Mouse (Mus musculus) spleen, postnatal 14 days (tissue): Measurements from ENCODE around the gene Ankrd26.
A peak's percentile ranks its signal among the peaks of the same experiment; 100 is the strongest.
"Not testable (repeated sequence)": the region's sequence is repeated elsewhere in the genome, so short reads cannot be mapped to it uniquely, and the experiment has no call there.

Experiments
- DNase-seq, 2 experiments: peaks; one replicate each; pipeline ENCODE4 v3.0.0; 2021 to 2022; ENCODE audit warnings: low spot score in 2 of 2

Gene Ankrd26

DNA sequence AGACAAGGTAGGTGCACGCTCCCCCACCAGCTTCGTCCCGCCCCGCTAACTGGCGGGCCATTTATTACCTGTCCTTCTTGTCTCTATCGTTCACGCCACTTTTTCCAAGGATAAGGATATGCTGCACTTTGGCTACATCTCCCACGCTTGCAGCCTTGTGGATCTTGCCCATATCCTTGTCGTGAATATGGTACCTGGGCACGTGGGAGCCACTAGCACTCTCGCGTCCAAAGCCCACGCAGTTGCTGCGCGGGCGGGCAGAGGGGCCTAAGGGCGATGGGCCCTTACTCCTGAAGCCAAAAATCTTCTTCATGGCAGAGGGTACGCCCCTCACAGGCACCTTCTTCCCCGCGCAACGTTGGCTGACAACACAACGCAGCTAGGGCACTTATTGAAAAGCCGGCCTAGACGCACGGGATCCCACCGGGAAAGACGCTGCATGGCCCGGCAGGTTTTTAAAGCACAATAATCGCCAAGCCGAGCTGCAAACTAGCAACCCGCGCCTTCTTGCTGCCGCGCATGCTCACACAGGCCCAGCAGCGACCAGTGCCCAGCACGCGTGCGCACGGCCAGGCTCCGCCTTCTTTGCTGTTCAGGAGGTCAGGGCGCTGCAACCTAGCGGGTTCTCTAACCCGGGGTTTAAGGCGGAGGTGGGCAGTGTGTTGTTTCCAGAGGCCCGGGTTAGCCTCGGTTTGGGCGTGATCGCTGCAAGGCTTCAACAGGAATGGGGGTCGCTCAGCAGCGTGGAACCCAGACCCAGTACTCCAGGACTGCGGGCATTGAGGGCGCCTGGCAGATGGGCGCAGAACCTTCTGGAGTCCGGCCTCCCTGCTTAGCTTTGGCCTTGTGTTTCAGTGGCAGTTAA is at the start of gene Ankrd26:
Gene Ankrd26, minus strand, starts transcription at position 482 of the 865 bp plus-strand sequence.
- peak; percentile 87 to 88 for DNase-seq

DNA sequence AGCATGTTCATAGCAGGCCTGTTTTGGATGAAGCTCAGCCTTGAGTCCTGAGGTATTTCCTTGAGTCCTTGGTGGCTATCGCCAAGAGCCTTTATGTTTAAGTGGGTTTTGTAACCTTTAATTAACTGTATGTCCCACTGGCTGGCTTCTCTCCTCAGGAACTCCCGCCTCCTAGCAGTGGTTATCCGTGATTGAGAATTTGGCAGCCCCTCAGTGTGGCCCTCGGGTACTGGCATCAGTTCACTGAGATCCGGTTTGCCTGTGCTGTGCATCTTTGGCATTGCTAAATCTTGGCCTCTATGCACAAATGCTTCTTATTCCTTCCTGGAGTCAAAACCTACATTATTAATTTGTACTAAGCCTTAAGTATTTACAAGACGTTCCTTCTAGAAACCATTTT is 46.9 kb upstream of the Ankrd26 start:
- DNase-seq, result no peak

GRCm38 (mm10) chr6:118605974-118606373 is 43.9 kb upstream of the Ankrd26 start:
- DNase-seq, result no peak

DNA sequence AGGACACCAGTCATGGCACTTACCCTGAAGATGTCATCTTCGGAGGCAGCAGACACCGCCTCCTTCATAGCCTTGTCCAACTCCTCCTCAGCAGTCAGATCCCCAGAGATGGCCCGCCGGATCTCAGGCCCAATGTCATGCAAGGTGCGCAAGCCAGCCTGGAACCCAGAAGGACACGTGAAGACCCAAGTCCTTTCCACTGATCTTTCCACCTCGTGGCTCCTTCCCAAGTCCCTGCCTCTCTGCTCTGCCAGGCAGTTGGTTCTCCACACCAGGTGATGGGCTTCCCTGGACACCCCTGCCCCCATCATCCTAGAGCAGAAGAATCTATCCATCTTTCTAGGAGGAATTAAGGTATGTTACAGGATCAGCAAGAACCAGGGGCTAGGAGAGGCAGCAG is 41.8 kb upstream of the Ankrd26 start:
- no peak for DNase-seq

DNA sequence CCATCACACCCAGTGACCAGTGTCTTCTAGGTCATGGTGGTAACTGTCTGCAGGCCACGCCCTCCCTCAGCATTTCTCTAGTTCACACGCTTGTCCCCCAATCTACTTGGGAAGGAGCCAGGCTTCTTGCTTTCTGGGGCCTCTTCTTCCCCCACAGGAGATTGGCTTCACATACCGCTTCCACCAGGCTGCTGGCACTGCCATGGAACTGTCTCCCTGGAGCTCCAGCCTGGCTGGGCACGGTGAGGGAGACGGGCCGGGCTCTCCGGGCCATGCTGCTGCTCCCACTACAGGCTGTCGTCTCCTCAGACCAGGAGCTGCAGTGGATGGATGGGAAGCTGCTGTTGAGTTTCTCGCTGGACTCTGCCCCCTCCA is 33.6 kb upstream of the Ankrd26 start:
- no peak for DNase-seq

DNA sequence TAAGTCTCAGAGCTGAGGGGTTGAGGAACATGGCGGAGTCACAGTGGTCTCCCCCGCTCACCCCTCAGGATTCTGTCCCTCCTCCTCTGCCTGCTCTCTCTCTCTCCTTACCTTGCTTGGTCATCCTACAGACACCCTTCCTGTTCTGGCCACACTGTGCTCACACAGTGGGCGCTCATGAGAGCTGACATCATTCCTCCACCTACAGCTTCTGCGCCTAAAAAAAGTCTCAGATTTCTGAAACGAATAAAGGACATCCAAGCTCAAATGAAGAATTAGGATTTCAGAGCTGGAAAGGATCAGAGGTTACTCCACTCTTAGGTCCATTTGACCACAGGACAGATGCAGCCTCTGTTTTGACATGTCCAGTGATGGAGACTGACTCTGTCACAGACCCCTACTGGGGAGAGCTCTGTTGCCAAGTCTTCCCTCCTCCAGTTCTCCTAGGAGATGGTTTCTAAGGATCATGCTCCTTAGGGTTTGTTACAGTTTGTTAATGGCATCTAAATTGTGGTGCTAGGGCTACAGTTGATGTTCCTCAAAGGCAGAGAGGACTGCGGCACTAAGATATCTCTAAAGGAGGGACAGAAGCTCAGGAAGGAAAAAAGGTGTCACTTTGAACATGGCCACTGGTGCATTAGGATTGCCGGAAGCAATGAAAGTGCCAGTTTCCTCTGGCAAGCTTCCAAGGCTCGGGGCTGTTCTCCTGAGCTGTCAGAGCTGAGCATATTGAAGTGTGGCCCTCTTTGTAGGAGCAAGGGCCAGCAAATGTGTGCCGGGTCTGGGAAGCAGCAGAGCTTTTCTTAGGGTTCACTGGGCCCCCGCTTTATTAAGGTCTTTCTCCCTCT is 33.0 kb upstream of the Ankrd26 start:
- no peak for DNase-seq

- DNase-seq, result no peak
These were observed 32.0 kb upstream of the Ankrd26 start for GRCm38 (mm10) chr6:118594070-118594469.

- no peak for DNase-seq
These were observed 31.5 kb upstream of the Ankrd26 start for GRCm38 (mm10) chr6:118593377-118594061.

- DNase-seq, result no peak
These were observed 30.8 kb upstream of the Ankrd26 start for GRCm38 (mm10) chr6:118592662-118593376.

DNA sequence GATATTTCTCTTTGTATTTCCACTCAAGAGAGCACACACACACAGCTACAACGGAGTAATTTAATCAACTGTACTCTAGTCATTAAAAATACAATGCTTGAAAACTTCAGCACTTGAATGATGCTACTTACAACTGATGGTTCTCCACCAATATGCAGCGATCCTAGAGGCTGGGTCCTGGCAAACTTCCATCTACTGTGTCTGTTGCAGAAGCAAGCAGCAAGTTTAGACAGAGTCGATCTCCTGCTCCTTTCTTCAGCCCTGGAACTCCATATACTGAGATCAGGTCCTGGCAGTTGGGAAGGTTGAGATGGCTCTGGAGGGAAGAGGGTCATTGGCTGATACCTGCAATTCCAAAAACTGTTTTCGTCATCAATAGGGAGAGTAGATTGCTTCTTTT is 16.7 kb upstream of the Ankrd26 start:
- DNase-seq, result not testable (repeated sequence)

GRCm38 (mm10) chr6:118574351-118574750 is 12.3 kb upstream of the Ankrd26 start:
- DNase-seq, result no peak

GRCm38 (mm10) chr6:118567816-118568215 is 5.8 kb upstream of the Ankrd26 start:
- no peak for DNase-seq

DNA sequence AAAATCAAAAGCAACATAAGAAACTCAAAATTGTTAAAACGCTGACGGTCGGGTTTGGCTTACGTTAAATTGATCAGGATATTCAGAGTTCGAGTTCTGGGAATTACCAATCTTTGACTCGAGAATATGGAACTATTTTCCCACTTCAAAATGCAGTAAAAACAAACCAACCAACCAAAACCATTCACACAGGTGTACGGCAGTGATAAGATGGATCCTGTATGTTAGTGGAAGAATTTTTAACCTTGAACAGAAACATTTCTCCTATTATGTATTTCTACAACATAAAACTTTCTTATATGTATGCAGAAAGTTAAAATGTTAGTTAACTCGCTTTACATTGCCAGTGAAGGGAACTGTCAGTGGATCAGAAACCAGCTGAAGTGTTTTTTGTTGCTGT is 801 bp downstream of the Ankrd26 start:
- no peak for DNase-seq

DNA sequence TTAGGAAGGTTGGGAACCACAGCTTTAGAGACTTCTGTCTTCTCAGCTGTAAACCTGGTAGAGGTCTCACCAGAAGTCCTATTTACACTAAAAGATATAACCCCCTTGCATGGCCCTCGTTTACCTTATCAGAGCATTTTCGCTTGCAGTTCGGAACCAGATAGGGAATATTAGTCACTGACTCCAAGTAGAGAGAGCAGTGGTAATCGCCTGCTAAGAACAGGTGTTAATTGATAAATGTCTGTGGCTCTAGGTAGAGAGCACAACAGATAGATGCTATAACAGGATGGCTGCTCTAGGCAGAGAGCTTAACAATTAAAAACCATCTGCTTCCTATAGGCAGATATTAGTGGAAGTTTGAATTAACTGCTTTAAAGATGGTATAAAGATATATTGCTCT is 23.4 kb downstream of the Ankrd26 start:
- DNase-seq, result no peak

- not testable (repeated sequence) for DNase-seq
These were observed 24.8 kb downstream of the Ankrd26 start for GRCm38 (mm10) chr6:118537201-118537600.

DNA sequence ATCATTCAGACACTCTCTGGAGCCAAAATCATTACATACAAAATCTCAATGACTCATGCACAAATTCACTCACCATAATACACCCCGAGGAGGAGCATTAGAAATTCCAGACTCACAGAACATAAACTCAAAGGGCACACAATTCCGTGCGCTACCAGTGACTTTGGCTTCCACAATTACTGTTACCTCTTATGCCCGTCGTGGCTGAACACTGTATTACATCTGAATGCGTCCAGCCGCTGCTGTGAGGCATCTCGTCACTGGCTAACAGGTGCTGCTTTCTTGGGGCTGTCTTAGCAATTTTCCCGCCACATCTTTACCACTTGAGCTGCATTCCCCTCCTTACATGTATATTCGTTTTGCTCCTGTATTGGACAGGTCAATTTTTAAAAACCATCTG is 26.7 kb downstream of the Ankrd26 start:
- DNase-seq, result no peak

DNA sequence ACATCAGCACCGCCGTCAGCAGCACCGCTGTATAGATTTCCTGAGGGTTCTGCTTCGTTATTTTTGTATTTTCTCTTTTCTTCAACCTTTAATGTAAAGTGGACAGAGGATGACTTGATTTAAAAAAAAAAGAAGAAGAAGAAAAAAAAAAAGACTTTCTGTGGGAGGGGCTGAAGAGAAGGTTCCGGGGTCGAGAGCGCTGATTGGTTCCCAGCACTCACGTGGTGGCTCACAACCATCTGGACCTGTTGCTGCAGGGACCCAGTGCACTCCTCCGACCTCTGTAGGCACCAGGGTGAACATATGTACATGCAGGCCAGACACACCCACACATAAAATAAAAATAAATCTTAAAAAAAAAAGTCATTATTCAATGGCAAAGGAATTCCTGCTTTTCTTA is 28.6 kb downstream of the Ankrd26 start:
- DNase-seq, result no peak

DNA sequence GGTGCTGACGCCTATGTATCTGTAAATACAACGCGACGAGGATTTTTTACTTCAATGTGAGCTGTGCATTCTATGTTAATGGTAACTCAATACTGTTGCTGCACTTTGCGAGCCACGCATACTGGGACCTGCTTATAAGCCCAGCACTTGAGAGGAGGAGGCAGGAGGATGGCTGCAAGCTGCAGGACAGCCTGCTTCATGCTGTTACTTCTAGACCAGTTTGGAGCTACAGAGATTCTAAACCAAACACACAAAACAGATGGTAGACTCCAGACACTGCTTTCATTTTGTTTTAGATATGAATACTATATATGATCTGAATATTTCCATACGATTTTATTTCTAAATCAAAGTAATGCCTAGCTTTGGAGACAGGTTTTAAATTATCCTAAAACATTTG is 41.4 kb downstream of the Ankrd26 start:
- DNase-seq, result no peak

DNA sequence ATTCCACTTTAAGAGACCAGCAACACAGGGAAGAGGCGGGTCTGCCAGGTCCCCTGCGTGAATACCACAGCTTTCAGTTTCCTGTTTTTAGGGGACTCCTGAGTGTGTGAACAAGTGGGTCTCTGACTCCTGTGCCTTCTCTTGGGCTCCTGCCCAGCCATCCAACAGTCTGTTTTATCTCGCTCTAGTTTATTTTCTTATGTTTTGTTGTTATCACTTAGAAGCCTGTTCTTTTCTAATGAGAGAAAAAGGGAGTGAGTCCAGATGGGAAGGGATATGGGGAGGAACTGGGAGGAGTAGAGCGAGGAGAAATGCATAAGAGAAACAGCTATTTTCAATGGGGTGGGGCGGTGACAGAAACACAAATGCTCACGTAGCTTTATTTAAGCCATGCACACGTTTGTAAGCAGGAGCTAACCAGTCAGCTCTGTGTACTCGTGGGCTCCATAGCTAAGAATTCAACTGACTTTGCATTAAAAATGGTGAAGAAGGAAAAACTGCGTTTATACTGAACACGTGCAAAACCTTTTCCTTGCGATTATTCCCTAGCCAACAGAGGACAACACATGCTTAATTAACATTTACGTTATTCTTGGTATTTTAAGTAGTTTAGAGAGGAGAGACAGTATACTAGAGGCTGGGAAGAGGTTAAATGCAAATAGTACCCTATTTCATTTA is 48.6 kb downstream of the Ankrd26 start:
- DNase-seq, result no peak

GRCm38 (mm10) chr6:118499010-118499409 is 63.0 kb downstream of the Ankrd26 start:
- DNase-seq, result no peak

DNA sequence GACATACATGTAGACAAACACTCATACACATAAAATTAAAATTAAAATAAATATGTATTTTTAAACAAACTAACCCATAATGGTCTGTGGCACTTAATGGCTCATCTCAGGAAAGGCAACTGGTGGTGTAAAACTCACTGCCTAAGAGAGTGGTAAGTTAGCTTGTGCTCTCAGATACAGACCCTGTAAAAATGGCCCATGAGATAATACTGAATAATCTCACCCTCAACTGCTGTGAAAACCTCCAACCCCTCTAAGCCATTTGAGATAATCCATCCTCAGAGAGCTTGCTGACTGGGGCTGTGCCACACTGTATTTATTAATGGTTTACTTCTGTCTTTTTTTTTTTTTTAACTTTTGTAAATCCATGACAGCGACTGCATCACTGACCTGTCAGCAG is 79.9 kb downstream of the Ankrd26 start:
- DNase-seq, result no peak
